Mouse (Mus musculus): Measurements from ENCODE around the gene Adamts2. TPM values are rescaled to one million over a fixed set of nuclear protein-coding genes. Genes with fewer than 3 reads are reported as not detected.

Gene Adamts2
- total RNA-seq, 1 experiment from 2014 or later = 0.20 TPM

GRCm38 (mm10) chr11:50849310-50849709, 247.4 kb downstream of the Adamts2 start:
- ATAC-seq (replicated peaks in 1 of 2; ENCODE audit: insufficient read depth in 1 of 2, low FRiP score in 2 of 2, low TSS enrichment in 1 of 2, low read depth in 1 of 2, poor library complexity in 2 of 2, severe bottlenecking in 2 of 2) = no peak

- ATAC-seq (replicated peaks in 1 of 2; ENCODE audit: insufficient read depth in 1 of 2, low FRiP score in 2 of 2, low TSS enrichment in 1 of 2, low read depth in 1 of 2, poor library complexity in 2 of 2, severe bottlenecking in 2 of 2) = peak; percentile 59 to 65; a peak in 3 of 4 replicates
Measured at GRCm38 (mm10) chr11:50850177-50850735, 248.4 kb downstream of the Adamts2 start, which contains the start of gene Grm6. Grm6 (plus strand) TSS chr11:50850685.

DNA sequence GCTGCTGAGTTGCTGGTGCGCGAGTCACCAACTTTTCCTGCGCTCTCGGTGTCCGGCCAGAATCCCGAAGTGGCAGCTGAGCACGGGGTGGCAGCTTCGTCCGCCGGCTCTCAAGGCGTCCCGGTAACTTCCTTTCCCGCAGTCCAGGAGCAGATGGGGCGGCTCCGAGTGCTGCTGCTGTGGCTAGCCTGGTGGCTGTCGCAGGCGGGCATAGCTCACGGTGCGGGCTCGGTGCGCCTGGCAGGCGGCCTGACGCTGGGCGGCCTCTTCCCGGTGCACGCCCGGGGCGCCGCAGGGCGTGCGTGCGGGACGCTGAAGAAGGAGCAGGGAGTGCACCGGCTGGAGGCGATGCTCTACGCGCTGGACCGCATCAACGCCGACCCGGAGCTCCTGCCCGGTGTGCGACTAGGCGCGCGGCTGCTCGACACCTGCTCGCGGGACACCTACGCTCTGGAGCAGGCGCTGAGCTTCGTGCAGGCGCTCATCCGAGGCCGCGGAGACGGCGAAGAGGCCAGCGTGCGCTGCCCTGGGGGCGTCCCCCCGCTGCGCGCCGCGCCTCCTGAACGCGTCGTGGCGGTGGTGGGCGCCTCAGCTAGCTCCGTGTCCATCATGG, 249.2 kb downstream of the Adamts2 start:
- peak; percentile 20 to 22; a peak in 1 of 4 replicates for ATAC-seq (replicated peaks in 1 of 2; ENCODE audit: insufficient read depth in 1 of 2, low FRiP score in 2 of 2, low TSS enrichment in 1 of 2, low read depth in 1 of 2, poor library complexity in 2 of 2, severe bottlenecking in 2 of 2)

Other genes starting within 250 kb of the Adamts2 start
- not detected in 2 replicates for gene Cby3, start 247.6 kb upstream of the Adamts2 start, total RNA-seq (2017)
- 1,107 and 1,206 TPM in 2 replicates for gene Hnrnph1, start 225.1 kb upstream of the Adamts2 start, total RNA-seq (2017)
- 40.5 and 43.5 TPM in 2 replicates for gene Rufy1, start 171.0 kb upstream of the Adamts2 start, total RNA-seq (2017)
- 6.2 and 6.4 TPM in 2 replicates for gene Zfp354c, start 225.6 kb downstream of the Adamts2 start, total RNA-seq (2017)
- gene Zfp879, start 239.5 kb downstream of the Adamts2 start, total RNA-seq (2017) = 1.6 and 1.7 TPM in 2 replicates
- gene Grm6, start 248.6 kb downstream of the Adamts2 start, total RNA-seq (2017) = 0.25 TPM in 1 of 2 replicates, not detected in the other

All from hematopoietic stem cell, adult 5-6 weeks (primary cell).